Mouse (Mus musculus) MEL (cell line): ENCODE results near the gene Emp2. TPM values are rescaled to one million over a fixed set of nuclear protein-coding genes. Genes with fewer than 3 reads are reported as not detected.

ENCODE experiments used
- DNase-seq: peaks from one replicate; pipeline ENCODE4 v3.0.0; 2011; ENCODE audit warnings: low read depth, low spot score
- H3K27ac ChIP-seq: 2 replicates; pipeline ENCODE4 v1.5.1; 2012; ENCODE audit warnings: low read depth, mild to moderate bottlenecking, control low read depth, low read length, moderate library complexity; ENCODE audit not compliant: control insufficient read depth
- H3K27me3 ChIP-seq, 2 experiments: fragments of 150-350 bp in 1 of 2; sonication (generic) in 1 of 2; 2 replicates each; pipeline ENCODE4 v1.6.1; 2012; ENCODE audit warnings: low read length in 2 of 2, mild to moderate bottlenecking in 2 of 2, improper control_type of control experiment in 1 of 2, moderate library complexity in 1 of 2; ENCODE audit not compliant: insufficient read depth in 2 of 2, control insufficient read depth in 1 of 2
- H3K36me3 ChIP-seq, 2 experiments: 2 replicates each; pipeline ENCODE4 v1.6.1; 2012 to 2014; ENCODE audit warnings: low read length in 2 of 2, improper control_type of control experiment in 1 of 2, inconsistent platforms in 1 of 2, mild to moderate bottlenecking in 1 of 2; ENCODE audit not compliant: insufficient read depth in 2 of 2, control insufficient read depth in 1 of 2
- H3K4me1 ChIP-seq, 2 experiments: fragments of 150-350 bp in 1 of 2; sonication (generic) in 1 of 2; 2 replicates each; pipeline ENCODE4 v1.6.1; 2012; ENCODE audit warnings: low read length in 2 of 2, improper control_type of control experiment in 1 of 2, mild to moderate bottlenecking in 1 of 2; ENCODE audit not compliant: insufficient read depth in 2 of 2, control insufficient read depth in 1 of 2
- H3K4me3 ChIP-seq, 2 experiments: fragments of 150-350 bp in 1 of 2; sonication (generic) in 1 of 2; 2 replicates each; pipeline ENCODE4 v1.5.1; 2012; ENCODE audit warnings: low read depth in 2 of 2, low read length in 2 of 2, mild to moderate bottlenecking in 2 of 2, moderate library complexity in 2 of 2, control low read depth in 1 of 2, improper control_type of control experiment in 1 of 2; ENCODE audit not compliant: control insufficient read depth in 1 of 2, insufficient read depth in 1 of 2
- H3K79me2 ChIP-seq: 2 replicates; pipeline ENCODE4 v1.6.1; 2012; ENCODE audit warnings: mild to moderate bottlenecking, low read length, moderate library complexity; ENCODE audit not compliant: control insufficient read depth, poor library complexity, insufficient read depth
- H3K9ac ChIP-seq: 2 replicates; pipeline ENCODE4 v1.6.1; 2012; ENCODE audit warnings: low read depth, mild to moderate bottlenecking, control low read depth, low read length, moderate library complexity; ENCODE audit not compliant: control insufficient read depth, poor library complexity, severe bottlenecking
- H3K9me3 ChIP-seq: fragments of 150-350 bp; sonication (generic); replicated peaks from 2 replicates; pipeline ENCODE4 v1.6.1; 2012; ENCODE audit warnings: mild to moderate bottlenecking, low read length, improper control_type of control experiment, moderate library complexity; ENCODE audit not compliant: insufficient read depth
- CTCF ChIP-seq, 3 experiments: IDR thresholded peaks in 2 of 3; conservative IDR thresholded peaks in 1 of 3; 2 replicates each; pipeline ENCODE4 v1.5.1; 2011 to 2012; ENCODE audit warnings: low read length in 3 of 3, low read depth in 2 of 3, mild to moderate bottlenecking in 2 of 3, improper control_type of control experiment in 1 of 3, inconsistent platforms in 1 of 3, mixed read lengths in 1 of 3, moderate library complexity in 1 of 3; ENCODE audit not compliant: control insufficient read depth in 1 of 3, insufficient read depth in 1 of 3, poor library complexity in 1 of 3, severe bottlenecking in 1 of 3
- E2F4 ChIP-seq: IDR thresholded peaks from 2 replicates; pipeline ENCODE4 v1.6.1; 2011; ENCODE audit warnings: low read depth, low read length, improper control_type of control experiment, borderline replicate concordance
- GATA1 ChIP-seq: IDR thresholded peaks from 2 replicates; pipeline ENCODE4 v1.6.1; 2011; ENCODE audit warnings: low read depth, low read length, improper control_type of control experiment
- KAT2A ChIP-seq: conservative IDR thresholded peaks from 2 replicates; pipeline ENCODE4 v1.6.1; 2012; ENCODE audit warnings: low read depth, low read length, improper control_type of control experiment, inconsistent platforms
- POLR2AphosphoS2 ChIP-seq: IDR thresholded peaks from 2 replicates; pipeline ENCODE4 v1.6.1; 2011; ENCODE audit warnings: low read length, improper control_type of control experiment
- RAD21 ChIP-seq: IDR thresholded peaks from 2 replicates; pipeline ENCODE4 v1.6.1; 2011; ENCODE audit warnings: mild to moderate bottlenecking, low read depth, low read length, improper control_type of control experiment
- SIN3A ChIP-seq: IDR thresholded peaks from 2 replicates; pipeline ENCODE4 v1.6.1; 2012; ENCODE audit warnings: low read length, improper control_type of control experiment, inconsistent platforms
- SMC3 ChIP-seq: IDR thresholded peaks from 2 replicates; pipeline ENCODE4 v1.6.1; 2011; ENCODE audit warnings: low read depth, low read length, improper control_type of control experiment
- TAL1 ChIP-seq: IDR thresholded peaks from 2 replicates; pipeline ENCODE4 v1.6.1; 2012; ENCODE audit warnings: mild to moderate bottlenecking, inconsistent platforms, low read length, moderate library complexity, mixed read lengths
- USF2 ChIP-seq, 2 experiments: IDR thresholded peaks; 2 replicates each; pipeline ENCODE4 v1.6.1; 2011 to 2012; ENCODE audit warnings: improper control_type of control experiment in 2 of 2, low read length in 2 of 2, borderline replicate concordance in 1 of 2, inconsistent platforms in 1 of 2, low read depth in 1 of 2, mild to moderate bottlenecking in 1 of 2; ENCODE audit not compliant: insufficient read depth in 1 of 2
- ZC3H11A ChIP-seq: IDR thresholded peaks from 2 replicates; pipeline ENCODE4 v1.6.1; 2012; ENCODE audit warnings: low read depth, mild to moderate bottlenecking, inconsistent platforms, low read length, improper control_type of control experiment
- ZMIZ1 ChIP-seq: IDR thresholded peaks from 2 replicates; pipeline ENCODE4 v1.6.1; 2012; ENCODE audit warnings: low read depth, mild to moderate bottlenecking, inconsistent platforms, low read length, improper control_type of control experiment, moderate library complexity
- polyA plus RNA-seq, 2 experiments: library from polyadenylated mRNA; stranded (reverse) in 1 of 2; unstranded in 1 of 2; fragments of >175 nt in 1 of 2; fragments of >200 nt in 1 of 2; gene quantifications; 2 replicates each; pipeline versions ENCODE4 v1.2.1 to v1.2.4; 2012; ENCODE audit warnings: low replicate concordance in 2 of 2, low read depth in 1 of 2; ENCODE audit not compliant: insufficient read length in 2 of 2, insufficient read depth in 1 of 2, missing spikeins in 1 of 2
- total RNA-seq: library from RNA; depleted of rRNA; stranded (reverse); fragments of 300-350 nt; gene quantifications from 2 replicates; pipeline ENCODE4 v1.2.3, GENCODE M21; 2012

Gene Emp2
- total and polyA plus RNA-seq, 3 experiments: not detected

DNA sequence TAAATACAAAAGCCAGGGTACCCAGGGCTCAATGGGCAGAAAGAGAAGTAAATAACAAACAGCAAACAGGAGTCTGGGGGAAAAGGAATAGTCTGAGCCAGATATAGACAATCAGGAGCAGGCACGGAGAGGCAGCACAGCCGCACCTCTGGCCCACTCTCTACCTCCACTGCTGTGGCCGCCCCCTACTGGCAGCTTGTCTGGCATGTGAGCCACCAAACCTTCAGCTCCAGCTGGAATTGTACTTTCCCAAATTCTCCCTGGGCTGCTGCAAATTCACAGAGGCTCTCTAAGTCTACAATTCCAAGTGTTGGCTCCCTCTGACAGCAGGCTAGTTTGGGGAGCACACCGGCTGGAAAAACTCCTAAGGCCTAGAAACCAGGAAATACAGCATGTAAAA is 39.3 kb downstream of the Emp2 start:
- H3K27me3 ChIP-seq: no peaks in the 10 kb centered on the region
- H3K9ac ChIP-seq: no peak overlapping the region
- no peaks in the 10 kb centered on the region for H3K4me1 ChIP-seq
- TF ChIP-seq TAL1 (no peak), KAT2A (no peak), CTCF (IDR thresholded peaks at IDR 0.05 in 2 of 3, conservative IDR thresholded peaks at IDR 0.05 in 1 of 3; ENCODE audit: control insufficient read depth in 1 of 3, insufficient read depth in 1 of 3, low read depth in 2 of 3, low read length in 3 of 3, poor library complexity in 1 of 3, severe bottlenecking in 1 of 3) (peak; percentile 32 to 74 (median 53)), E2F4 (no peak), ZMIZ1 (no peak), USF2 (IDR thresholded peaks at IDR 0.05; ENCODE audit: borderline replicate concordance in 1 of 2, insufficient read depth in 1 of 2, low read depth in 1 of 2, low read length in 2 of 2) (no peak), SIN3A (no peak), SMC3 (peak; percentile 23)
- no peaks in the 10 kb centered on the region for H3K36me3 ChIP-seq
- no peak overlapping the region for H3K4me3 ChIP-seq
- DNase-seq: peak; percentile 21
- no peaks in the 10 kb centered on the region for H3K9me3 ChIP-seq
- H3K79me2 ChIP-seq: no peaks in the 10 kb centered on the region
- H3K27ac ChIP-seq: no peak overlapping the region

DNA sequence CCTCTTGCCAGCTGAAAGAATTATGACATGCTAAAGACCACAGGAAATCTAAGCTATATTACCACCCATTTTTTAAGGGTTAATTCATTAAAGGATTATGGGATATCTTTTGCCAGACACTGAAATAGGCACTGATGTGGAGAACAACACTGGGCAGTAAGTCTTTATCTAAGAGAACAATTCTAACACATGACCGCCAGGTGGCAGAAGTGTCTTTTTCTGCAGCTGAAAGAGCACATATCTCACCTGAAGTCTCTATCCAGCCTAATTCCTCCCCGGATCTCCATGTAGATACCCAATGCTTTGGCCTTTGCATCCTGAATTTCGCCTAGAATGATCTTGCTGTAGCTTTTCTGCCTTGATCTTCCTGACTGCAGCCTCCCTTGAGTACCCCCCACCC is 41.5 kb downstream of the Emp2 start:
- peak; percentile 85 for TF ChIP-seq SMC3
- TF ChIP-seq RAD21: peak; percentile 85
- no peak for TF ChIP-seq TAL1
- TF ChIP-seq CTCF (IDR thresholded peaks at IDR 0.05 in 2 of 3, conservative IDR thresholded peaks at IDR 0.05 in 1 of 3; ENCODE audit: control insufficient read depth in 1 of 3, insufficient read depth in 1 of 3, low read depth in 2 of 3, low read length in 3 of 3, poor library complexity in 1 of 3, severe bottlenecking in 1 of 3): peak; percentile 47 to 84 (median 70)
- no peak for TF ChIP-seq POLR2AphosphoS2
- peak; percentile 73 for TF ChIP-seq ZC3H11A
- H3K4me1 ChIP-seq: no peaks in the 10 kb centered on the region
- no peaks in the 10 kb centered on the region for H3K27me3 ChIP-seq
- H3K36me3 ChIP-seq: no peaks in the 10 kb centered on the region
- H3K4me3 ChIP-seq: no peak overlapping the region
- H3K9ac ChIP-seq: no peak overlapping the region
- no peaks in the 10 kb centered on the region for H3K9me3 ChIP-seq
- H3K27ac ChIP-seq: no peak overlapping the region
- peak; percentile 74 for DNase-seq
- no peaks in the 10 kb centered on the region for H3K79me2 ChIP-seq

DNA sequence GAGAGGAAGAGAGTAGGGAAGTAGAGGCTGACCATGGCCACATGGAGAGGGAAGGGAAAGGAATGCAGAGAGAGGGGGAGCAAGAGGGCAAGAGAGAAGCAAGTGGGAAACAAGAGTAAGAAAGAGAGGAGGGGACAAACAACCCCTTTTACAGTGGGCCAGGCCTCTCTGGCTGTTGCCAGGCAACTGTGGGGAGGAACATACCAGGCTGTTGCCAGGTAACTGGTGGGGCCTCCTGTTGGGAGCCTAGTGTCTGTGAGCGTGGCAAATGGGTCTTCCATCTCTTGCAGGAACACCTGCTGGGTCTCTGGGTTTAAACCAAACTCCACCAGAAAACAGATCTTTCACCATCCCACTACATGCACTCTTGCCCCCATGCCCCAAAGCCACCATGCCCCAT is 59.8 kb downstream of the Emp2 start:
- TF ChIP-seq GATA1: no peak
- no peaks in the 10 kb centered on the region for H3K4me1 ChIP-seq
- no peak overlapping the region for H3K27ac ChIP-seq

More for the DNA sequence above, 59.8 kb downstream of the Emp2 start:
- no peaks in the 10 kb centered on the region for H3K79me2 ChIP-seq
- H3K4me3 ChIP-seq: no peak overlapping the region
- no peak overlapping the region for H3K9ac ChIP-seq
- H3K36me3 ChIP-seq: no peaks in the 10 kb centered on the region
- H3K9me3 ChIP-seq: no peaks in the 10 kb centered on the region
- no peaks in the 10 kb centered on the region for H3K27me3 ChIP-seq
- DNase-seq: no peak
